Mouse (Mus musculus): ENCODE measurements at regions not wholly inside any gene's neighbourhood (a gene's known extent, or its start where the extent isn't known, plus 50 kb on each side); places are given as distances from the start of the nearest gene placed in this dataset.

GRCm38 (mm10) chr11:89204948-89205545 lies 97.1 kb downstream of the Nog start:
- no peak overlapping the region for H3K4me3 ChIP-seq (replicated peaks)
- no peak for TF ChIP-seq GATA1 (IDR thresholded peaks at IDR 0.05; ENCODE audit: borderline replicate concordance, low read length)
- TF ChIP-seq FLI1 (IDR thresholded peaks at IDR 0.05; ENCODE audit: low read length): no peak
- no peaks in the 10 kb centered on the region for H3K4me1 ChIP-seq
- no peaks in the 10 kb centered on the region for H3K9me3 ChIP-seq
- H3K27me3 ChIP-seq (replicated peaks): peaks cover 11% of the 10 kb centered on the region
- H3K36me3 ChIP-seq (replicated peaks; ENCODE audit: low read length): no peaks in the 10 kb centered on the region

- no peaks in the 10 kb centered on the region for H3K4me1 ChIP-seq
- H3K27me3 ChIP-seq (replicated peaks): no peaks in the 10 kb centered on the region
- H3K36me3 ChIP-seq (replicated peaks; ENCODE audit: low read length): no peaks in the 10 kb centered on the region
- no peak for TF ChIP-seq FLI1 (IDR thresholded peaks at IDR 0.05; ENCODE audit: low read length)
- no peak for TF ChIP-seq GATA1 (IDR thresholded peaks at IDR 0.05; ENCODE audit: borderline replicate concordance, low read length)
- no peak overlapping the region for H3K4me3 ChIP-seq (replicated peaks)
- H3K9me3 ChIP-seq: peaks cover 13% of the 10 kb centered on the region
These were observed 101.7 kb downstream of the Nog start for GRCm38 (mm10) chr11:89200458-89200857.

GRCm38 (mm10) chr11:89192815-89193214 lies 109.3 kb downstream of the Nog start:
- no peak overlapping the region for H3K4me3 ChIP-seq (replicated peaks)
- peaks cover 8% of the 10 kb centered on the region for H3K27me3 ChIP-seq (replicated peaks)
- no peaks in the 10 kb centered on the region for H3K4me1 ChIP-seq
- TF ChIP-seq FLI1 (IDR thresholded peaks at IDR 0.05; ENCODE audit: low read length): no peak
- TF ChIP-seq GATA1 (IDR thresholded peaks at IDR 0.05; ENCODE audit: borderline replicate concordance, low read length): no peak
- H3K9me3 ChIP-seq: peaks cover 14% of the 10 kb centered on the region
- H3K36me3 ChIP-seq (replicated peaks; ENCODE audit: low read length): no peaks in the 10 kb centered on the region

GRCm38 (mm10) chr11:89186911-89187621 lies 113.4 kb downstream of the Gm525 start:
- Histone ChIP-seq H3K36me3 (replicated peaks; ENCODE audit: low read length) (no peaks in the 10 kb centered on the region), H3K9me3 (0 out of 2 replicates have a peak, but pooled peaks cover 2% of the 10 kb centered on the region), H3K27me3 (replicated peaks) (peaks cover 37% of the 10 kb centered on the region), H3K4me3 (replicated peaks) (peak overlapping the region; percentile 14), H3K4me1 (peaks cover 6% of the 10 kb centered on the region; the same call in 1 of the 2 replicates)
- TF ChIP-seq GATA1 (IDR thresholded peaks at IDR 0.05; ENCODE audit: borderline replicate concordance, low read length) (no peak), FLI1 (IDR thresholded peaks at IDR 0.05; ENCODE audit: low read length) (no peak)

GRCm38 (mm10) chr11:89185862-89186261 lies 112.2 kb downstream of the Gm525 start:
- Histone ChIP-seq H3K27me3 (replicated peaks) (peaks cover 37% of the 10 kb centered on the region), H3K4me3 (replicated peaks) (no peak overlapping the region), H3K9me3 (0 out of 2 replicates have a peak, but pooled peaks cover 2% of the 10 kb centered on the region), H3K4me1 (peaks cover 6% of the 10 kb centered on the region; the same call in 1 of the 2 replicates), H3K36me3 (replicated peaks; ENCODE audit: low read length) (no peaks in the 10 kb centered on the region)
- TF ChIP-seq FLI1 (IDR thresholded peaks at IDR 0.05; ENCODE audit: low read length) (no peak), GATA1 (IDR thresholded peaks at IDR 0.05; ENCODE audit: borderline replicate concordance, low read length) (no peak)

GRCm38 (mm10) chr11:89181471-89181870 lies 107.8 kb downstream of the Gm525 start:
- no peak overlapping the region for H3K4me3 ChIP-seq (replicated peaks)
- H3K9me3 ChIP-seq: 0 out of 2 replicates have a peak, but pooled peaks cover 2% of the 10 kb centered on the region
- TF ChIP-seq FLI1 (IDR thresholded peaks at IDR 0.05; ENCODE audit: low read length) (no peak), GATA1 (IDR thresholded peaks at IDR 0.05; ENCODE audit: borderline replicate concordance, low read length) (no peak)
- H3K36me3 ChIP-seq (replicated peaks; ENCODE audit: low read length): no peaks in the 10 kb centered on the region
- H3K27me3 ChIP-seq (replicated peaks): peaks cover 17% of the 10 kb centered on the region
- no peaks in the 10 kb centered on the region for H3K4me1 ChIP-seq

GRCm38 (mm10) chr11:89178436-89178835 lies 104.8 kb downstream of the Gm525 start:
- H3K36me3 ChIP-seq (replicated peaks; ENCODE audit: low read length): no peaks in the 10 kb centered on the region
- no peak overlapping the region for H3K4me3 ChIP-seq (replicated peaks)
- H3K4me1 ChIP-seq: no peaks in the 10 kb centered on the region
- H3K9me3 ChIP-seq: no peaks in the 10 kb centered on the region
- peaks cover 6% of the 10 kb centered on the region for H3K27me3 ChIP-seq (replicated peaks)
- TF ChIP-seq FLI1 (IDR thresholded peaks at IDR 0.05; ENCODE audit: low read length) (no peak), GATA1 (IDR thresholded peaks at IDR 0.05; ENCODE audit: borderline replicate concordance, low read length) (no peak)

GRCm38 (mm10) chr11:89175511-89175910 lies 101.9 kb downstream of the Gm525 start:
- Histone ChIP-seq H3K36me3 (replicated peaks; ENCODE audit: low read length) (no peaks in the 10 kb centered on the region), H3K4me3 (replicated peaks) (no peak overlapping the region), H3K9me3 (no peaks in the 10 kb centered on the region), H3K27me3 (replicated peaks) (peaks cover 6% of the 10 kb centered on the region), H3K4me1 (no peaks in the 10 kb centered on the region)
- TF ChIP-seq FLI1 (IDR thresholded peaks at IDR 0.05; ENCODE audit: low read length) (no peak), GATA1 (IDR thresholded peaks at IDR 0.05; ENCODE audit: borderline replicate concordance, low read length) (no peak)

- Histone ChIP-seq H3K4me3 (replicated peaks) (no peak overlapping the region), H3K4me1 (no peaks in the 10 kb centered on the region), H3K27me3 (replicated peaks) (peaks cover 6% of the 10 kb centered on the region), H3K36me3 (replicated peaks; ENCODE audit: low read length) (no peaks in the 10 kb centered on the region), H3K9me3 (no peaks in the 10 kb centered on the region)
- TF ChIP-seq FLI1 (IDR thresholded peaks at IDR 0.05; ENCODE audit: low read length) (no peak), GATA1 (IDR thresholded peaks at IDR 0.05; ENCODE audit: borderline replicate concordance, low read length) (no peak)
These were observed 101.3 kb downstream of the Gm525 start for GRCm38 (mm10) chr11:89174967-89175366.

GRCm38 (mm10) chr11:89165278-89165677 lies 91.6 kb downstream of the Gm525 start:
- Histone ChIP-seq H3K4me3 (replicated peaks) (no peak overlapping the region), H3K4me1 (peaks cover 4% of the 10 kb centered on the region; the same call in 1 of the 2 replicates), H3K9me3 (no peaks in the 10 kb centered on the region), H3K27me3 (replicated peaks) (peaks cover 28% of the 10 kb centered on the region), H3K36me3 (replicated peaks; ENCODE audit: low read length) (no peaks in the 10 kb centered on the region)
- no peak for TF ChIP-seq FLI1 (IDR thresholded peaks at IDR 0.05; ENCODE audit: low read length)
- TF ChIP-seq GATA1 (IDR thresholded peaks at IDR 0.05; ENCODE audit: borderline replicate concordance, low read length): no peak

Data from megakaryocyte, embryonic 14.5 days (primary cell).